Mouse (Mus musculus) testis, adult 2 months (tissue): ENCODE data around the gene Lipt2.

Source experiments
- CTCF ChIP-seq: fragments of 200-500 bp; IDR thresholded peaks from 2 replicates; pipeline ENCODE4 v1.5.1; 2012; ENCODE audit warnings: low read depth, mild to moderate bottlenecking, inconsistent platforms, low read length, moderate library complexity; ENCODE audit not compliant: control insufficient read depth, insufficient read depth, insufficient replicate concordance
- POLR2A ChIP-seq: fragments of 200-500 bp; IDR thresholded peaks from 2 replicates; pipeline ENCODE4 v1.6.1; 2012; ENCODE audit warnings: low read depth, mild to moderate bottlenecking, inconsistent platforms, low read length, moderate library complexity; ENCODE audit not compliant: control insufficient read depth

GRCm38 (mm10) chr7:100121376-100121789 lies 37.7 kb upstream of the Lipt2 start, which contains the start of gene Pold3:
- TF ChIP-seq CTCF = peak; percentile 11; the same call in 1 of the 2 replicates
- TF ChIP-seq POLR2A = peak; percentile 77; the same call in 1 of the 2 replicates
